Mouse (Mus musculus): ENCODE data around the gene Bphl.
"Not testable (repeated sequence)": the region's sequence is repeated elsewhere in the genome, so short reads cannot be mapped to it uniquely, and the experiment has no call there.

Gene Bphl

DNA sequence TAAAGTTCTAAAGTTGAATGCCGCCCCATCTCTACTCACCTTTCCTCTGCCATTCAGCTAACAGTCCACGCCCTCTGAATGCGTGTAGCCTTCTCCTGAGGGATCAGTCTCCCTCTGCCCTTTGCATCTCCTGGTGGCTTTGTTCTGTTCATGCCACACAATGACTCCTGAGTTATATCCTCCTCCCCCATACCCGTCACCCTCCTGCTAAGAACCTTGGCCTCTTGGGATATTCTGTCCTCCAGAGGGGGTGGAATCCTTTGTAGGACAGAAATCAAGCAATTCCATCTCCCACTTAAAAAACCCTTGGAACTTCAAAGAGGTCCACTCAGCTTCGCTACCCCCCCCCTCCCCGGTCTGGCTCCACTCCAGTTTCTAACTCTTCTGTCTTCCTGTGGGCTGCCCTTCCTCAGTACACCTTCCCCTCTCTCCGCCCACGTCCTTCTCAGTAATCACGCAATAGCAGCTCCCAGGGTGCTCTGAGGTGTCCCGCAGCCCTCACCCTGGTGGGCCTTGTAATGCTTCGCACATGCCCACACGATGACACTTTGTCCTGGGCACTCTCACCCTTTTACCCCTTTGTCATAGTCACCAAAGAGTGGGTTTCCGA is 16.4 kb downstream of the Bphl start:
- DNase-seq, result no peak

DNA sequence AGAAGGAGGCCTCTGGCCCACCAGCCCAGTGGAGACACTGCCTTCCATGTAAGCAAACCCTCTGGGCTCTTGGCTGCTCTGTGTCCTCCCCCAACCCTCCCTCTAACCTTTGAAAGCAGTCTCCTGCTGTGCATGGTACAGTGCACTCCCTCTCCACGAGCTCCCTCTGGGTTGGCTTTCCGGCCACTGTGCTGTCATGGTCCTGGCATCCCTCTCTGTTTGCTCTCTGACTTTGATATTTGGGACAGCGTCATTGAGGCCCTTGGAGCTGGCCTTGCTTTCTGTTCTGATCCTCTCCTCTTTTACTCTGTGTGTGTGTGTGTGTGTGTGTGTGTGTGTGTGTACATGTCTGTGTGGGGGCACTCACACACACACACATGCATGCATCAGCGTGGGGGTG is 17.0 kb downstream of the Bphl start:
- DNase-seq, result no peak

DNA sequence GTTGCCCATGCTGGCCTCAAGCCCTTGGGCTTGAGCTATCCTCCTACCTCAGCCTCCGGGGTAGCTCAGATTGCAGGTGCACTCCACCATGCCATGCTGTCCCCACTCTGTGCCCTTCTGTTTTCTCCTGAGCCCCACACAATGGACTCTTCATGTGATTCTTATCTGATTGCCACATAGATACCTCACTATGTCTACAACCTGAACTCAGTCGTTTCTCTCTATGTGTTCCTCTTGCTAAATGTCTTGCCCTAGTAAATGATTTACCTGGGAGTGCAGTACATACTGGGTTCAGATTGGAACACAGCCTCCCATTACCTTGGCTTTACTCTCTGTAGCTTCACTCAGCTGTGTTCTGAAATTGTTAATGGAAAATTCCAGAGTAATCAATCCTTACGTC is 17.6 kb downstream of the Bphl start:
- no peak for DNase-seq

GRCm38 (mm10) chr13:34057252-34057651 is 19.9 kb downstream of the Bphl start:
- DNase-seq, result no peak

DNA sequence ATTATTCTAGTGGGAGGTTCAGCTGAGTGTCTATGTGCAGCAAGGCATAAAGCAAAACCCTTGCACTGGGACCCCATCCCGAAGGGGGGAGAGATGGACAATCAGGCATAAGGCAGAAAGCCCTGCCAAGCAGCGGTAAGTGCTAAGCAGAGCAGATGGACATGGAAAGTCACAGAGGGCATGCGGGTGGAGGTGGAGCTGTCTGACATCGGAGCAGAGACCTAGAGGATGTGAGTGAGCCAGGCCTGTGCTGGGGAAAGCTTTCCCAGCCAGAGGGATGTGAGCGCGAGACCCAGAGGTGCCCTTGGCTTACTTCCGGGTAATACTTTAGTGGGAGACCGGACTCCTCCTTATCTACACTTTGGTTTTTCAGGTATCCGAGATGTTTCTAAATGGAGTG is 22.7 kb downstream of the Bphl start:
- DNase-seq, result no peak

DNA sequence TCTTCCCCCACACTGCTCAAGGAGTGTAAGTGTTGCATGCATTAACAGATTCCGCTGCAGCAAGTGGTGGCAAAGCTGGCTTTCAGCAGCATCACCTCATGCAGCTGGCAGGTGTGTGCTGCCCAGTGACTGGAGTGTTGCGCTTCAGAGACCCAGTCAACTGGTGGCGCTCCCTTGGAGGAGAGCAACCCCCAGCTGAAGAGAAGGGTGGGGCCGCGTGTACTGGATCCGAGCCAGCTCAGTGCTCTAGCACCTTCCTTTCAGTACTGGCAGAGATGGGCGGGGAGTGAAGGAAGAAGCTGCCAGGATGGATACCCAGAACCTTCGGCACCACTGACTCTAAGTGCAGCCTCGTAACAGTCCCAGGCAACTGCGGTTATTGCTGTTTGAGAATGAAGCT is 25.1 kb downstream of the Bphl start:
- DNase-seq, result no peak

- DNase-seq, result no peak
These were observed 29.0 kb downstream of the Bphl start for GRCm38 (mm10) chr13:34066351-34066750.

DNA sequence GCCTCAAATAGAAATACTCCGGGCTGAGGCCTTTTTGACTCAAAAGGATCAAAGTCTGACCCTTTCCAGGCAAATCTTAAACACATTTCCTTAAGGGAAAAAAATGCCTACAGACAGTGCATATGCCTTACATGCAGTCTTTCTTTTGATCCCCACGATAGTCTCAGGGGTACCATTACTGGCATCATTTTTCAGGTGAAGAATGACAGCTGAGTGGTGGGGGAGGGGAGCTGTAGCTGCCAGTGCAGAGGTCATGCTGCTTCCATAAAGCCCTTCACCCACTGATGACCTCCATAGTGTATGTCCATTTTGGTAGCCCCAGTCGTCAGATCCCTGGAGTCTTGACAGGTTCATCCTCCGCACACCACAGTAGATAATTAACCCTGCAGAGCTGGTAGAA is 32.9 kb downstream of the Bphl start:
- no peak for DNase-seq

DNA sequence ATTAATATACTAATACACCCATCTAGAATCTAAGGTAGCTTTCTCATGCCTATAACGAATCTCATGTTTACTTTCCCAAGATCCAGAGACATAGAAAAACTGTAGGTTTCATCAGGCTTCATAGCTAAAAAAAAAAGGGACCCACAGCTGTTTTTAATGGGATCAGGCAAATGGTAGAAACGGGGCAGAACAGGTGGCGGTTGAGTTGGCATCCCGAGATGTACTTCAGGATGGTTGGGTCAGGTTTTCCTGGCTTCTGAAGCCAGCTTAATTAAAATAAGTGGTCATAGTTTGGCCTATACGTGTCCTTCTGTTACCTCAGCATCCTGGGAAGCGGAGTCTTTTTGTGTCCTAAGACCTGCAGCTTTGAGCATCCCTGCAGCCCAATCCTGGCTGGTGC is 34.4 kb downstream of the Bphl start:
- no peak for DNase-seq

DNA sequence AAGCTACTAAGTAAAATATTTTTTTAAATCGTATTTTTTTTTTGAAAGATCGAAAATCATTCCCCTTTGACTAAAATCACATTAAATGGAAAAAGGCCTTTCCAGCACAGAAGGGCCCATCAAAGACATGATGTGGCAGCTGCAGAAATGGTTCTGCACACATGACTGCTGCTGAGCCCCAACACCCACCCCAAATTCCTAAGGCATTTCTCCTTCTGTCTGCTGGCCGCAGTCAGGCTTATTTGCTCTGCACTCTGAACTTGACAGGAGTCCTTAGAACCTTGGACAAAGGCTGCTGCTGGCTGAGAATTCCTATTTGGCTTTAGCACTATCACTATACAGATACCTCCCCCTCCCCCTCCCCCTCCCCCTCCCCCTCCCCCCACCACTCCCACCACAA is 35.5 kb downstream of the Bphl start:
- no peak for DNase-seq

DNA sequence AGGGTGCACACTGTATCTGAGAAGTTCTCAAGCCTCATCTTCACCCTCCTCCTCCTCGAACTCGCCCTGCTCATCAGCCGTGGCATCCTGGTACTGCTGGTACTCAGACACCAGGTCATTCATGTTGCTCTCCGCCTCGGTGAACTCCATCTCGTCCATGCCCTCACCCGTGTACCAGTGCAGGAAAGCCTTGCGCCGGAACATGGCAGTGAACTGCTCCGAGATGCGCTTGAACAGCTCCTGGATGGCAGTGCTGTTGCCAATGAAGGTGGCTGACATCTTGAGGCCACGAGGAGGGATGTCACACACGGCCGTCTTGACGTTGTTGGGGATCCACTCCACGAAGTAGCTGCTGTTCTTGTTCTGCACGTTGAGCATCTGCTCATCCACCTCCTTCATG is 37.0 kb downstream of the Bphl start:
- DNase-seq, result not testable (repeated sequence)

DNA sequence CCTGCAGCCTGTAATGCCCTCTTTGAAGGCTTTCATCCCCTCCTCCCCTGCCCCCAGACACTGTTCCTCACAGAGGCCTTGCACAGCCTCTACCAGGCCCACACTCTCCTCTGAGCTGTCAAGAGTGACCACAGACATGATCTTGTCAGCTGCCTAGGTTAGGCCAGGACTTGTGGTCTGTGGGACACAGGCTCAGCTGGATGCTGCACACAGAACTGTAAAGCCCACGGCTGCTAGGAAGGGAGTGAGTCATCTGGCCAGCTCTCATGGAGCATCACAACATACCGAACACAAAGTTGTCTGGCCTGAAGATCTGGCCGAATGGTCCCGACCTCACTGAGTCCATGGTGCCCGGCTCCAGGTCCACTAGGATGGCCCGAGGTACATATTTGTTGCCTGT is 38.5 kb downstream of the Bphl start:
- not testable (repeated sequence) for DNase-seq

- DNase-seq, result peak; percentile 34
These were observed 39.4 kb downstream of the Bphl start for GRCm38 (mm10) chr13:34076561-34077491.

- DNase-seq, result peak; percentile 89
These were observed 40.3 kb downstream of the Bphl start, which contains the start of gene Tubb2a for GRCm38 (mm10) chr13:34077492-34078271. Gene Tubb2a, minus strand, starts transcription at chr13:34078007.

GRCm38 (mm10) chr13:34078500-34079280 is 41.3 kb downstream of the Bphl start:
- DNase-seq, result no peak

GRCm38 (mm10) chr13:34079801-34080200 is 42.4 kb downstream of the Bphl start:
- DNase-seq, result no peak

- DNase-seq, result no peak
These were observed 44.5 kb downstream of the Bphl start for GRCm38 (mm10) chr13:34081926-34082325.

GRCm38 (mm10) chr13:34084026-34084750 is 46.8 kb downstream of the Bphl start:
- DNase-seq, result no peak

- DNase-seq, result no peak
These were observed 49.8 kb downstream of the Bphl start for GRCm38 (mm10) chr13:34087052-34087812.

DNA sequence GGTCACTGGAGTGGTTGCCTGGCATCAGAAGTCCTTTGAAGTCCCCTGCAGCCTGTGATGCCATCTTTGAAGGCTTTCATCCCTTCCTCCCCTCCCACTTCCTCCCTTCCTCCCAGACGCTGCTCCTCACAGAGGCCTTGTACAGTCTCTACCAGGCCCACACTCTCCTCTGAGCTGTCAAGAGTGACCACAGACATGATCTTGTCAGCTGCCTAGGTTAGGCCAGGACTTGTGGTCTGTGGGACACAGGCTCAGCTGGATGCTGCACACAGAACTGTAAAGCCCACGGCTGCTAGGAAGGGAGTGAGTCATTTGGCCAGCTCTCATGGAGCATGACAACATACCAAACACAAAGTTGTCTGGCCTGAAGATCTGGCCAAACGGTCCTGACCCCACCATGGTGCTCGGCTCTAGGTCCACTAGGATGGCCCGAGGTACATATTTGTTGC is 50.8 kb downstream of the Bphl start:
- DNase-seq, result not testable (repeated sequence)

- DNase-seq, result no peak
These were observed 51.5 kb downstream of the Bphl start for GRCm38 (mm10) chr13:34088871-34089288.
